Mouse (Mus musculus) hematopoietic multipotent progenitor cell, adult 10-12 weeks (in vitro differentiated cells): ENCODE data around the gene Chrna9. TPM values are rescaled to one million over a fixed set of nuclear protein-coding genes. Genes with fewer than 3 reads are reported as not detected.

ENCODE experiments used
- polyA plus RNA-seq: library from polyadenylated mRNA; stranded (reverse); fragments of >175 nt; gene quantifications from 2 replicates; pipeline ENCODE4 v1.2.3, GENCODE M21; 2012; ENCODE audit warnings: low replicate concordance

The Chrna9 gene
- polyA plus RNA-seq, result 0.35 TPM in 1 of 2 replicates, not detected in the other

DNA sequence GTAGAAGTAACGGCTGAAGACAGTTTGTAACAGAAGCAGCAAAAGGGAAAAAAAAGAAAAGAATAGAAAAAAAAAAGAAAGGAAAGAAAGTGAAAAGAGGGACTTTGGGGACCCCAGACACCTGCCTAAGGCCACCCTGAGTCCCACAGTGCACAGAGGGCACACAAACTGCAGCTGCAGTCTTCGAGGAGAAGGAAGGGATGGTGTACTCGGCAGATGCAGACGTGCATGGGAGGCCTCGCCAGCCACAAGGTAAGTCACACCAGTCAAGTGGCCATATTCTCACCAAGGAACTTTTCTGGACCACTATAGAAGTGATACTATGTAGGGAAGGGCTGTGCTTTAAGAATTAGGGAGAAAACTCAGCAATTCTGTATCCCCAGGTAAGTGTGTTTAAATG lies at the start of gene Chrna9:
Chrna9 (plus strand) TSS at position 139 of the 400 bp plus-strand sequence.

DNA sequence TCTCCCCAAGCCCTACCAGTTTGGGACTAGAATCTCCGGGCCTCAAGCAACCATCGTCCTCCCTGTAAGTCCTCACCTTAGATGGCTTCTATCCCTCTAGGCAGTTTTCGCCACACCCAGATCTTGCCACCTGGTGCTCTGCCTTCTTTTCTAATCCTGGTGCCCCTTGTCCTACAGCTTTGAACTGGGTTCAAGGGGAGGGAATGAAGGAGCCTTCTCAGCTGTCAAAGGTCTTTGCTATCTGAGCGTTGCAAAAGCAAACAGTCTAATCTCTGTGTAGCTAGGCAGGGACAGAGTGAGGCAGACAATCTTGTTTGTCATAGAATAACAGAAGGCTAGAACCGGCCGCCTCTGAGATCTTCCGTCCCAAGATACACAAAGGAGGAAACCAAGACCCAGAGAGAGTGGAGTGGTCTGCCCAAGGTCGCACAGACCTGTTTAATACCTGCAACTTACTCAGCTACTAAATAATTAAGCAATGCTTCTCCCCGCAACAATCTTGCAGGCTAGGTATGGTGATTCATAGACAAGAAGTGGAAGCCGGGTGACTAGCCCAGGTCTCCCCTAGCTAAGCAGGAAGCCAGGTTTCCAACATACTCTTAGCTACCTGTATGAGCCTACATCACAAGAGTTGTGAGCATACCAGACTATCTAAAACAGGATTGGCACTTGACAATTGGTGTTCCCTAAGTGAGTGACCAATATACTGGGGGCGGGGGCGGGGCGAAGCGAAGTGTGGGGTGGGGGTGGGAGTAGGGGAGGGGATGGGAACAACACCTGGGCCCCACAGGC lies 69.6 kb downstream of the Chrna9 start, which contains the start of gene 9130230L23Rik:
9130230L23Rik (minus strand) TSS at position 152 of the 792 bp plus-strand sequence.

Other genes starting within 250 kb of the Chrna9 start
- 11.0 and 18.2 TPM in 2 replicates for gene Pds5a, start 236.6 kb upstream of the Chrna9 start, polyA plus RNA-seq
- gene N4bp2, start 171.4 kb upstream of the Chrna9 start, polyA plus RNA-seq, result 11.0 and 12.9 TPM in 2 replicates
- gene Rhoh, start 73.7 kb upstream of the Chrna9 start, polyA plus RNA-seq, result 4.3 and 31.5 TPM in 2 replicates
- 0.09 TPM in 1 of 2 replicates, not detected in the other for gene 9130230L23Rik, start 69.4 kb downstream of the Chrna9 start, polyA plus RNA-seq
- gene Rbm47, start 238.2 kb downstream of the Chrna9 start, polyA plus RNA-seq, result 11.2 and 14.7 TPM in 2 replicates